Mouse (Mus musculus) myocyte (in vitro differentiated cells): ENCODE results near the gene Smarce1. TPM values are rescaled to one million over a fixed set of nuclear protein-coding genes. Genes with fewer than 3 reads are reported as not detected.

Experiments
- H3K27me3 ChIP-seq: one replicate; pipeline ENCODE4 v1.6.1; 2011; ENCODE audit not compliant: control insufficient read depth, insufficient read depth, insufficient read length
- H3K36me3 ChIP-seq: one replicate; pipeline ENCODE4 v1.6.1; 2011; ENCODE audit not compliant: control insufficient read depth, insufficient read depth
- H3K4me2 ChIP-seq: one replicate; pipeline ENCODE4 v1.6.1; 2011; ENCODE audit warnings: low read depth, control low read depth
- H3K4me3 ChIP-seq: one replicate; pipeline ENCODE4 v1.5.1; 2011; ENCODE audit warnings: mild to moderate bottlenecking, control low read depth, moderate library complexity
- H3K79me2 ChIP-seq: one replicate; pipeline ENCODE4 v1.6.1; 2011; ENCODE audit not compliant: control insufficient read depth, insufficient read depth
- H3ac ChIP-seq: one replicate; pipeline ENCODE4 v1.6.1; 2011; ENCODE audit not compliant: control insufficient read depth, insufficient read length
- CEBPB ChIP-seq: IDR thresholded peaks from 2 replicates; pipeline ENCODE4 v1.6.1; 2011; ENCODE audit warnings: mild to moderate bottlenecking, moderate library complexity; ENCODE audit not compliant: poor library complexity, insufficient read depth, severe bottlenecking
- E2F4 ChIP-seq: IDR thresholded peaks from one replicate; pipeline ENCODE4 v1.6.1; 2011; ENCODE audit warnings: mild to moderate bottlenecking, control low read depth, moderate library complexity; ENCODE audit not compliant: insufficient read depth
- MAX ChIP-seq: IDR thresholded peaks from one replicate; pipeline ENCODE4 v1.6.1; 2011; ENCODE audit warnings: low read depth, mild to moderate bottlenecking, control low read depth
- MYOD1 ChIP-seq, 3 experiments: IDR thresholded peaks; one replicate each; pipeline ENCODE4 v1.6.1; 2011; ENCODE audit warnings: control low read depth in 2 of 3, low read depth in 2 of 3, mild to moderate bottlenecking in 2 of 3, moderate library complexity in 1 of 3; ENCODE audit not compliant: insufficient read length in 2 of 3, control insufficient read depth in 1 of 3
- MYOG ChIP-seq, 3 experiments: IDR thresholded peaks; one replicate each; pipeline ENCODE4 v1.6.1; 2011; ENCODE audit warnings: control low read depth in 2 of 3, low read depth in 2 of 3, mild to moderate bottlenecking in 2 of 3; ENCODE audit not compliant: insufficient read length in 2 of 3, control insufficient read depth in 1 of 3, insufficient read depth in 1 of 3
- POLR2A ChIP-seq: IDR thresholded peaks from one replicate; pipeline ENCODE4 v1.6.1; 2011; ENCODE audit warnings: low read depth, mild to moderate bottlenecking, control low read depth, moderate library complexity; ENCODE audit not compliant: insufficient read length
- POLR2AphosphoS2 ChIP-seq: IDR thresholded peaks from one replicate; pipeline ENCODE4 v1.6.1; 2011; ENCODE audit warnings: low read depth, control low read depth; ENCODE audit not compliant: insufficient read length
- REST ChIP-seq: IDR thresholded peaks from one replicate; pipeline ENCODE4 v1.6.1; 2011; ENCODE audit warnings: mild to moderate bottlenecking, control low read depth, moderate library complexity; ENCODE audit not compliant: insufficient read depth, insufficient read length
- SRF ChIP-seq: IDR thresholded peaks from one replicate; pipeline ENCODE4 v1.6.1; 2011; ENCODE audit warnings: low read depth; ENCODE audit not compliant: control insufficient read depth, insufficient read length
- TCF12 ChIP-seq: IDR thresholded peaks from one replicate; pipeline ENCODE4 v1.6.1; 2011; ENCODE audit warnings: mild to moderate bottlenecking, control low read depth; ENCODE audit not compliant: poor library complexity, insufficient read depth, severe bottlenecking
- TCF3 ChIP-seq: IDR thresholded peaks from one replicate; pipeline ENCODE4 v1.6.1; 2011; ENCODE audit warnings: low read depth, control low read depth; ENCODE audit not compliant: insufficient read length
- USF1 ChIP-seq: IDR thresholded peaks from one replicate; pipeline ENCODE4 v1.6.1; 2011; ENCODE audit warnings: low read depth, mild to moderate bottlenecking, control low read depth, moderate library complexity
- polyA plus RNA-seq: library from polyadenylated mRNA; unstranded; fragments of >200 nt; fragmentation: generic; extraction: Trizol; gene quantifications from one replicate; pipeline ENCODE4 v1.2.1, GENCODE M21; 2012; ENCODE audit warnings: missing spikeins

The Smarce1 gene
- 90.3 TPM for polyA plus RNA-seq

DNA sequence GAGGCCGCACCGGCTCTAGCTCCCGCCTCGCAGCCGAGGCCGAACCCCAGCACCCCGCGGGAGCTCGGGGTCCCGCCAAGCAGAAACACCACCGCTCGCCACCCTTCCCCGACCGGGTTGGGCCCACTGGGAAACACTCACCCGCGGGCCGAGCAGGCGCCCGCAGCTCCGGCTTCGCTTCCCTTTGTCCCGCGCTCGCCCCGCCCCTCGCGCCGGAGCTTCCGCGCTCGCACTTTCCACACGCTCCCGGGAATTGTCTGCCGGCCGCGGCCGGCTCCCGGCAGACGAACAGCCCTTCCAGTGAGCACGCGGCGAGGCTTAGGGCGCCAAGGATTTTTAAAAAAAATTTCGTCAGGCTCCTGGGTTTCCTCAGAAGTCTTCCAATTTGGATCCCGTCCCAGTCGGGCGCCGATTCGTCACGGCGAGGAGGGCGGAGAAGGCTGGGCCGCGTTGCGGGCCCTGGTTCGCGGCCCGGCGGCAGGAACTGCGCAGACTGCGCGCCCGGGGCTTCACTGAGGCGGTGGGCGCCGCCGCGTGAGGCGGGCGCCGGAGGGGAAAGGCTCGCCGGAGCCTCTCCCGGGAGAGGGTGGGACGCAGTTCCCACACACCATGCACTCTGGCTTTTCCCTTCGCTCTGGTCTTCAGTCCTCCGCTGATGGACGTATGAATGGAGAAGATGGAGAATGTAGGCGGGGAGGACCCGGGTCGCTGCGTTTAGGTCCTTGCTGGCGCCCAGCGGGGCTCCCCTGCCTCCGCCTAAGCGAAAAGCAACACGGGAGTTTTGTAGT, at the start of gene Smarce1:
Smarce1 (minus strand) TSS at position 757 of the 788 bp plus-strand sequence.
- H3K27me3 ChIP-seq, result no peaks in the 10 kb centered on the region
- peak within 1 kb of the TSS; percentile 84 for H3K4me3 ChIP-seq
- TF ChIP-seq POLR2AphosphoS2, result peak; percentile 51
- no peak for TF ChIP-seq REST
- TF ChIP-seq SRF, result no peak
- peak; percentile 59 for TF ChIP-seq POLR2A
- TF ChIP-seq TCF12, result no peak
- TF ChIP-seq TCF3, result no peak
- TF ChIP-seq USF1, result no peak
- peak in 1 of 3 experiments; percentile 3 for TF ChIP-seq MYOG (IDR thresholded peaks at IDR 0.05; ENCODE audit: control insufficient read depth in 1 of 3, insufficient read depth in 1 of 3, insufficient read length in 2 of 3, low read depth in 2 of 3)
- TF ChIP-seq MYOD1 (IDR thresholded peaks at IDR 0.05; ENCODE audit: control insufficient read depth in 1 of 3, insufficient read length in 2 of 3, low read depth in 2 of 3), result no peak
- no peak for TF ChIP-seq CEBPB
- H3ac ChIP-seq, result peak within 1 kb of the TSS; percentile 40
- peaks cover 17% of the 10 kb centered on the region for H3K36me3 ChIP-seq
- peak within 1 kb of the TSS; percentile 89 for H3K4me2 ChIP-seq
- H3K79me2 ChIP-seq, result peaks cover 45% of the 10 kb centered on the region

DNA sequence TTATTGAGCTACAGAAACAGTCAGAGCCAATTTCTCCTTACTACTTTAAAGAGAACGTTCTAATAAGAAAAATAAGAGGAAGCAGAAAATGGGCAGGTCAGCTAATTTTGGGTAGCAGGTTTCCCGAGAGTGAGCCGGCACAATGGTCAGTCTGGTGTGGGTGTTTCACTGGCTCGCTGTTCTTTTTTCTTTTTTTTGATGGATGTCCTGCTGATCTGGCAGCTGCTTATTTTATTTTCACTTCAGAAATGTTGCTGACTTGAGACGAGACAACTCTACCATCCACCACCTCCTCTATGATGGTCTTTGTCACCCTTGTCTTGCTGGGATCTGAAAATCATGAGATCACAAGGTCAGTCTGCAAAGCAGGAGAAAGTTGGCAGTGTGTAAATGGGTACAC, 49.2 kb upstream of the Smarce1 start:
- Histone ChIP-seq H3ac (no peak overlapping the region), H3K27me3 (peaks cover 56% of the 10 kb centered on the region), H3K36me3 (no peaks in the 10 kb centered on the region), H3K4me3 (no peak overlapping the region), H3K79me2 (no peaks in the 10 kb centered on the region), H3K4me2 (no peak overlapping the region)
- TF ChIP-seq REST (no peak), USF1 (no peak), POLR2A (no peak), CEBPB (no peak), MAX (no peak), TCF3 (no peak), E2F4 (no peak), POLR2AphosphoS2 (no peak), TCF12 (no peak), MYOG (IDR thresholded peaks at IDR 0.05; ENCODE audit: control insufficient read depth in 1 of 3, insufficient read depth in 1 of 3, insufficient read length in 2 of 3, low read depth in 2 of 3) (no peak), SRF (no peak), MYOD1 (IDR thresholded peaks at IDR 0.05; ENCODE audit: control insufficient read depth in 1 of 3, insufficient read length in 2 of 3, low read depth in 2 of 3) (no peak)

DNA sequence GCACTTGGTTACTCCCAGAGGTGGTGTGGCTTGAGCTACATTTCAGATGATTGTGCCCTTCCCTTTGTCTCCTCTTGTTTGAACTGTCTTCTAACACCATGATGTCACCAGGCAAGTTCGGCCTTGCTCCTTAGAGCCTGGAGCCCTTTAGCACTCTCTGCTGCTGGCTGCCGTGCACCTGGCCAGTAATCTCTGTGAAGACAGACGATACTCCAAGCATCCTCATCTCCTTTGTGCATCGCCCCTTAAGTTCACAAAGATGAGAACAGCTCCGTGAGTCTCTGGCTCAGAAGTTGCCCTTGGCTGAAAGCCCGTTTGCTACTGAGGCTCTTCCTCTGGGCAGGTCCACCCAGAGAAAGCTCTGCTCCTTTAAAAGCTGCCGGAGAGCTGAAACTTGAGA, 46.0 kb upstream of the Smarce1 start:
- Histone ChIP-seq H3K4me2 (no peak overlapping the region), H3K4me3 (no peak overlapping the region), H3K36me3 (no peaks in the 10 kb centered on the region), H3K79me2 (no peaks in the 10 kb centered on the region), H3ac (no peak overlapping the region), H3K27me3 (peaks cover 46% of the 10 kb centered on the region)
- TF ChIP-seq E2F4 (no peak), REST (no peak), SRF (no peak), MYOG (IDR thresholded peaks at IDR 0.05; ENCODE audit: control insufficient read depth in 1 of 3, insufficient read depth in 1 of 3, insufficient read length in 2 of 3, low read depth in 2 of 3) (no peak), MAX (no peak), MYOD1 (IDR thresholded peaks at IDR 0.05; ENCODE audit: control insufficient read depth in 1 of 3, insufficient read length in 2 of 3, low read depth in 2 of 3) (no peak), CEBPB (no peak), POLR2AphosphoS2 (no peak), TCF12 (no peak), POLR2A (no peak), TCF3 (no peak), USF1 (no peak)

DNA sequence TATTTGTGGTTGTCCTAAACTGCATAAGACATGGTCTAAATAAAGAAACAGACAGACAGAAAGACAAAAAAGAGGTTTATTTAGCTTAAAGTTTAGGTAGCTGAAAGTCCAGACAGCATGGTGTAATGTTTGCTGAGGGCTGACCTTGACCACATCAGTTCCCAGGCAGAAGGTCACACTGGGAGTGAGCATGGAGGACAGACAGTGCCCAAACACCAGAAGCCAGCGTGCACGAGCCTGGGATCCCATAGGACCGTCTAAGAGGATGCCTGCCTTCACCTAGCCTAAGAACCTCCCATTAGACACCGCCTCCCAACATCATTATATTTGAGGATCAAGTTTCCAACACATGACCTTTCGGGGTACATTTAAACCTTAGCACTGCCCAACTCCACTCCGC, 44.8 kb upstream of the Smarce1 start:
- Histone ChIP-seq H3K27me3 (peaks cover 41% of the 10 kb centered on the region), H3ac (no peak overlapping the region), H3K4me3 (no peak overlapping the region), H3K79me2 (no peaks in the 10 kb centered on the region), H3K4me2 (no peak overlapping the region), H3K36me3 (no peaks in the 10 kb centered on the region)
- TF ChIP-seq E2F4, result no peak
- TF ChIP-seq MAX, result no peak
- TF ChIP-seq CEBPB, result no peak
- TF ChIP-seq SRF, result no peak
- no peak for TF ChIP-seq POLR2AphosphoS2
- no peak for TF ChIP-seq TCF3
- TF ChIP-seq TCF12, result no peak
- no peak for TF ChIP-seq MYOG (IDR thresholded peaks at IDR 0.05; ENCODE audit: control insufficient read depth in 1 of 3, insufficient read depth in 1 of 3, insufficient read length in 2 of 3, low read depth in 2 of 3)
- TF ChIP-seq MYOD1 (IDR thresholded peaks at IDR 0.05; ENCODE audit: control insufficient read depth in 1 of 3, insufficient read length in 2 of 3, low read depth in 2 of 3), result no peak
- no peak for TF ChIP-seq POLR2A
- no peak for TF ChIP-seq USF1
- TF ChIP-seq REST, result no peak

DNA sequence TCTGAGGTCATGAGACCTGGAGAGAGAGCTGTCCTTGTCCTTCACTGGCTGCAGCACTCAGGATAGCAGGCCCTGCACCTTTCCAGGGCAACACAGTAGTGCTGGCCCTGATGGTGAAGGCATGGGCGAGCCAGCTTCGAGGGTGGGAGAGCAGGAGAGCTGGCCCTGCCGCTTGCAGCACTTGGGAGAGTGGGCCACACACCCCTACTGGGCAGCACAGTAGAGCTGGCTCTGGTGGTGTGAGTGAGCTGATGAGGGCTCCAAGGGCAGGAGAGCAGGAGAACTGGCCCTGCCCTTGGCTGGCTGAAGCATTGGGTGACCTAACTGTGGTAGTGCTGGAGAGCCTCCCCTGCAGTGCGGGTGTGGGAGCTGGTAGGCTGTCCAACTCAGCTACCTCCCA, 41.9 kb upstream of the Smarce1 start:
- TF ChIP-seq TCF3 (no peak), TCF12 (no peak), CEBPB (no peak), POLR2AphosphoS2 (no peak), MYOD1 (IDR thresholded peaks at IDR 0.05; ENCODE audit: control insufficient read depth in 1 of 3, insufficient read length in 2 of 3, low read depth in 2 of 3) (no peak), MAX (no peak), MYOG (IDR thresholded peaks at IDR 0.05; ENCODE audit: control insufficient read depth in 1 of 3, insufficient read depth in 1 of 3, insufficient read length in 2 of 3, low read depth in 2 of 3) (no peak), USF1 (no peak), POLR2A (no peak), SRF (no peak), E2F4 (no peak), REST (no peak)
- Histone ChIP-seq H3K4me2 (no peak overlapping the region), H3ac (no peak overlapping the region), H3K27me3 (peaks cover 43% of the 10 kb centered on the region), H3K4me3 (no peak overlapping the region), H3K36me3 (no peaks in the 10 kb centered on the region), H3K79me2 (no peaks in the 10 kb centered on the region)
